Mouse (Mus musculus) mouse trophoblast stem cell (cell line): ENCODE results near the gene Gc.

ENCODE experiments used
- in situ Hi-C, 2 experiments: fragments of 300-500 bp; cut with MseI, MboI; formaldehyde crosslinking; loops; 2 replicates in 1 of 2; 3 replicates in 1 of 2; pipeline ENCODE4 v1.15.1; 2025

The Gc gene

DNA sequence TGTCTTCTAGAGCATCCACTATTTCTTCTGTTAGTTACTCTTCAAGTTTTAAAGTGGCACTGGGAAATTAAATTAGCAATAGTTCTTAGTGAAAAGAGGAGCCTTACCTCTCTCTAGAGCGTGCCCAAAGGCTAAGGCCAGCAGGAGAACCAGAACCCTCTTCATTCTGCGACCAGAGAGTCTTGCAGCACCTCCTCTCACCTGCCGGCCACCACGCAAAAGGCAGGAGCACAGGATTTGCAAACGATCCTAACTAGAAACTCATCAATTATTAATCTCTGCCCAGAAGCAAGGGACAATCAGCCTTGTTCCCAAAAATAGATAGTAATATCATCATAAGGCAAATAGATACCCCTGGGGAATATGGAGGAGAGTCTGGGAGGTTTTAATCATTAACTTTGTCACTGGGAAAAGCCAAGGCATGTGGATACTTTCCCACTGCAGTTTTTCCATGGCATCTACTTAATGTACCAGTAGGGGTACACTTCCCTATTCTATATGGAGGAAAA lies at the start of gene Gc:
Gene Gc, minus strand, starts transcription at position 345 of the 509 bp plus-strand sequence.
- in situ Hi-C loops: loop anchor here in 1 of 2 experiments (10.0 kb wide), 1 partner anchor 227 kb away; no protein-coding TSS in a partner anchor

DNA sequence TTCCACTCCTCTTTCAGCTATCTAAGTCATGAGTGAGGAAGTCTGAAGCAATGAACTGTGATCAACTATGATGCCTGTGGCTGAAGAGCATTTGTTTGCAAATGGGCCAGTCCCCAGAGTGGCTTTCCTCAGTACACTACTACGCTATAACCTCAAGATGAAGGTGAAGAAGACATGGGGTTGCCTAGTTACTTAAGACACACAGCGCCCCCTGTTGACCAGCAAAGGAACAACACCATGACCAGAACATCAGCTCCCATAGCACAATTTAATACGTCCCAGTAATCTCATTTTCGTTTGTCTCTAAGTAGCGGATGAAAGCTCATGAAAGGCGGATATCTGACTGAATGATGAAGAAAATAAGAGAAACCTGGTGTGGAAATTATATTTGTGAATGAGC lies 42.5 kb upstream of the Gc start:
- in situ Hi-C loops: no loop called here

DNA sequence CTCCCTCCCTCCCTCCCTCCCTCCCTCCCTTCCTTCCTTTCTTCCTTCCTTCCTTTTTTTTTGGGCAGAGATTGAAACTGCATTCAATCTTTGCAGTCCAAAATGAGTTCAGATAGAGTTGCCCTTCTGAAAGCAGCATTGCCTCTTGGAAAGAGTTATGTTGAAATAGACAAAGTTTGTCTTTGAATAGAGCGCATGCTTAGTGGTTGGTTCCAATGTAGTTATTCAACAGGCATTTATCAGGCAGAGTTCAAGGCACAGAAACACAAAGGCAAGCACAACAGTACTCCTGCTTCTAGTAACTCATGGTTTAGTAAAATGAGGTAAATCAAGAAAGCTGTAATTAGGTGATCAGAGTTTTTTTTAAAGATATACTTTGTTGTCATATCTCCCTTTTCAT lies 34.9 kb upstream of the Gc start:
- in situ Hi-C loops: no loop called here

DNA sequence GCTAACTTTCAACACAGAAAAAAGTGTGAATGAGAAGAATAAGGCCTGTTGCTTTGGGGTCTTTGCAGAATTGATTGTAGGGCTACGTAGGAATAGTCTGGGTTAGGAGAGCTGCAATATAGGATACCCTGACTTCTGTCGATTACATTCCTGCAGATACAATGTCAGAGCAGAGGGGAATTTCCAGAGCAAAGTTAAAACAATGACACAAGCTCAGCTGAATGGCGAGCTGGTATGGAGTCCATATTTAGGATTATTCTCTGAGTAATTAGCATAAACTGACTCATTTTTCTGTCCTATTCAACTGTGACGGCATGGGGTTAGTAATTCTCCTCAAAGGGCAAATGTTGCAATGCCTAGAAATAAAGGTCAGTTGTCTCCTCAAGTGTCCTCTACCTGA lies 12.8 kb upstream of the Gc start:
- in situ Hi-C loops: no loop called here

- in situ Hi-C loops: no loop called here
Measured at GRCm38 (mm10) chr5:89467886-89468285, 10.2 kb upstream of the Gc start.

DNA sequence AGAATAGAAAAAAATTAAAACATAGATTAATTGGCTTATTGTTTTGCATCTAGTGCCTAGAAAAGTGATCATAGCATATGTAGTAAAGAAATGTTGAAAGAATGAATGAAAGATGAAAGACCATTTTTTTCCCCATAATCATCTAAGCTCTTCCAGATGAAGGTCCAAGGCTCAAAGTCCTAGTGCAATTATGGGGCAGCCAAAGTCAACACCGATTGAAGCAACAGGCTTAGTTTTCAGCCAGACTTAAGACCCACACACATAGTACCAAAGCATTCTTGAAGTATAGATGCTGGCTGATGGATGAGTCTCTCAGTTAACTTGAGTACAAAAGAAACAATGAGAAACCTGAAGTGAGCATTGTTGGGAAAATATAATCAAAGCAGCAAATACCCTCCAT lies 9.3 kb upstream of the Gc start:
- in situ Hi-C loops: no loop called here

DNA sequence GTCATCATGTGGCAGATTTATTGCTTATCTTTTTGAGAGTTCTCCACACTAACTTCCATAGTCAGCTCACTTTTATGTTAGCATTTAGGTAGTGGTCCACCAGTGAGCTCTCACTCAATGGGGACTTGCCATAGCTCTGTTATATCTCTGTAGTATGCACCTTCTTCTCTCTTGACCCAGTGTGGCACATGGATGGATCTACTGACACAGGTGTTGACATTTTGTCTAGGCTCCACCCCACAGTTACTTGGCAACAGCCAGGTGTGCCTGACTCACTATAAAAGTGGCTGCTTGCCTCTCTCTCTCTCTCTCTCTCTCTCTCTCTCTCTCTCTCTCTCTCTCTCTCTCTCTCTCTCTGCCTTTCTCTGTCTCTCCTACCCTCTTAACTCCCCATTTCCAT lies 8.6 kb upstream of the Gc start:
- in situ Hi-C loops: no loop called here

GRCm38 (mm10) chr5:89461817-89462216 lies 4.1 kb upstream of the Gc start:
- in situ Hi-C loops: no loop called here

DNA sequence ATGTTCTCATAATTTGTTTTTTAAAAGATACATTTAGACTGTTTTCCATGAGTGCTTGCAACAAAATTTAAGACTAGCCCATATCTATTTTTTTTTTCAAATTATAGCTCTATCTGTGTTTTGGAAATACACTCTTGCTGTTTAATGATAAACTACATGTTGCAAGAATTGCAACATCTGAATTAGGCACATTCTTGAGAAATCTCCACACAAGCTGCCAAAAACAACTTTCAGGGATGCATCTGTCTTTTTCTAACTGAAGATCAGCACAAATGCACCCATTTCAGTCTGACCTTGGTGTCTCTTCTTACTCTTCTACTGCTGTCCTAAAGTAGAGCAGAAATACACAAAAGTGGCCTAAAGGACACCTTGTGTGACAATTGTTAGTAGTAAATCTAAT lies 1.9 kb upstream of the Gc start:
- in situ Hi-C loops: loop anchor here in 1 of 2 experiments (10.0 kb wide), 1 partner anchor 225 kb away; no protein-coding TSS in a partner anchor

DNA sequence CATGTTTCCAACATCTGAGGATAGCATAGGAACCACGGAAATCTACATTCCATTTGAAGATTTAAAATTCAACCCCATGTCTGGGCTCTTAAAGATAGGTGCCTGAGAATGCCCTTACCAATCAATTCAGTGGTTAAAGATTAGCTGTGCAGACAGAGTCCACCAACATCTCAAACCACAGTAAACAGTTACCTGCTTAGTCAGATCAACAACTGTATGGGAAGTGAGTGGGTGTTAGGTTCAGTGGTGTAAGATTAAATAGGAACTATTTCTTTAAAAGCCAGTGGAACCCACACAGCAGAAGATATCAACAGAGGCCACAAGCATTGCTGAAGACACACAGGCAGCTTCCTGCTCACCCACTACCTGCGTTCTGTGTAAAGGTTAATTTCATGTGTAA lies 1.3 kb upstream of the Gc start:
- in situ Hi-C loops: loop anchor here in 1 of 2 experiments (10.0 kb wide), 1 partner anchor 226 kb away; no protein-coding TSS in a partner anchor

DNA sequence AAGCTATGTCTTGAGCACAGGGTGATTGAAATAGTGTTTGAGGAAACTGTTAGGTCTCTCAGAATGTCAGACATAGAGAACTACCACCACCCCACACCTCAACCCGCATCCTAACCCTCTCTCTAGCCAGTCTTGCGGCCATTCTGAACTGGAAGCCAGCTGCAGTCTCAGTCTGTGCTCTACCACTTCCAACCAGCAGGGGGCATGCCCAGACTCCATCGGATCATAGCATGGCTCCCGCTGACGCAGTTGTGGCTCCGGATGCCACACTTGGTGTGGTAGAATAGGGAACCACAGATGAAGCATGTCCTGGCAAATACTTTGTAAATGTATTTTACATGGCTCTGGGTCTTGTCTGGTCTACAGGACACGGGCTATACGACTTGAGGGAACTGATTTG lies 2.2 kb downstream of the Gc start:
- in situ Hi-C loops: loop anchor here in 1 of 2 experiments (10.0 kb wide), 1 partner anchor 229 kb away; no protein-coding TSS in a partner anchor

- in situ Hi-C loops: loop anchor here in 1 of 2 experiments (10.0 kb wide), 1 partner anchor 234 kb away; no protein-coding TSS in a partner anchor
Measured at GRCm38 (mm10) chr5:89450798-89451197, 6.9 kb downstream of the Gc start.

DNA sequence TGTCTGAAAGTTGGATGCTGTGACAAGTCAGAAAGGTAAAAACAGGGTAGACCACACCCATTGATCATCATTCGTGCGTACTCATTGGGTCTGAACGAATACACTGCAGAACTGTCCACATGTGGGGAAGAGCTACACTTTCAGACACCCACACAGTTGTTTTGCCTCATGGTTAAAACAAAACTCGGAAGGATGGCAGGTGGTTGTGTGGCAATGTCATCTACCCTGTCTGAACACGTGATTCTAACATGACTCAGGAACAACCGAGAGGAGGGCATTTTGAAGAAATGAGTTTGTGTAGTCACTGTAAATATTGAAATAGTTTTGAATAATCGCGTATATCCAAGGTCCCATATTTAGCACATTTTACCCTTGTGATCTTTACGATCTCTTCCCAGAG lies 8.4 kb downstream of the Gc start:
- in situ Hi-C loops: loop anchor here in 1 of 2 experiments (10.0 kb wide), 1 partner anchor 235 kb away; no protein-coding TSS in a partner anchor

DNA sequence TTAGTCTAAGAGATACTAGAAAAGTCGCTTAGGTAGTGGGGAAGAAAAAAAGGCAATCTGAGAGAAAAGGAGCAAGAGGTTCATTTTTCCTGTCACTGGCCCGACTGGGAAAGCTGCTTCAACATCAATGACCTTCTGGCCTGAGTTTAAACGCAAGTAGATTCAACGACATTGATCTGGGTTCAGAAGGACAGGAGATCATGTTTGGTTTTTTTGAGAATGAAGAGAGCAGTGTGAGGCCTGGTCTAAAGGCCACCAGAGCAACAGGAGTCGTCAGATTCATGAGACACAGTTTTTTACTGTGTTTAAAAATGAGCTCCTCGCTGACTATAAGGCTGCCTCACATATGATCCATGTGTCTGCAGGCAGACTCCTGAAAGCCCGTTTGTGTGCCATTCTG lies 9.7 kb downstream of the Gc start:
- in situ Hi-C loops: loop anchor here in 1 of 2 experiments (10.0 kb wide), 1 partner anchor 237 kb away; no protein-coding TSS in a partner anchor

GRCm38 (mm10) chr5:89444360-89444759 lies 13.3 kb downstream of the Gc start:
- in situ Hi-C loops: loop anchor here in 1 of 2 experiments (10.0 kb wide), 1 partner anchor 240 kb away; no protein-coding TSS in a partner anchor

GRCm38 (mm10) chr5:89411536-89411935 lies 46.2 kb downstream of the Gc start:
- in situ Hi-C loops: no loop called here

DNA sequence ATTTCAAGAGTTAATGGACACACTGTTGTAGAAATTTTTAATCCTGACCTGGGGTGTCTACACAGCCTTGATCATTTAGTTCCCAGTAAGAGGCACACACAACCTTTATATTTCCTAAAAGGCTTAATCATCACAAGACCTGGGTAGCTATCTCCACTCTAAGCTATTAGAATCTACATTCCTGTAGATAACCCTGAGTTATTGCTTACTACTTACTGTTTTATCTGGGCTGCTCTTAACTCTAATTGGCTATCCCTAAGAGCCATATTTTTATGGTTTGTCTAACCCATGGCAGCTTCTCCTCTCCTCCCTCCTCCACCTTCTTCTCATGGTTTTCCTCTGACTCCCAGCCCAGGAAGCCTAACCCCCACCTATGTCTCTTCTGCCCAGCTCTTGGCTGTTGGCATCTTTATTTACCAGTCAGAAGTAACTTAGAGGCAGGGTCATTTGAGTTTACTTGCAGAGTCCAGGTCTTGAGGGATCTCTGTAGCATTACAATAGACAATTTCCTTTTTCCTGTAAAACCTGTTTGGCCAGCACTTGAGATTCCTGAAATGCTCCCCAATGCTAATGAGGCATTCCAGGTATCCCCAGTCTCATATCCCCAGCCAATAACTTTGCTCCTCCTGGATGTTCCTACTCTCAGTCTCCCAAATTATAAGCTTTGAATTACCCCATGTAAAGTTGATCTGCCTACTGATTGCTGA lies 50.2 kb downstream of the Gc start:
- in situ Hi-C loops: no loop called here

- in situ Hi-C loops: no loop called here
Measured at GRCm38 (mm10) chr5:89405132-89405531, 52.6 kb downstream of the Gc start.

DNA sequence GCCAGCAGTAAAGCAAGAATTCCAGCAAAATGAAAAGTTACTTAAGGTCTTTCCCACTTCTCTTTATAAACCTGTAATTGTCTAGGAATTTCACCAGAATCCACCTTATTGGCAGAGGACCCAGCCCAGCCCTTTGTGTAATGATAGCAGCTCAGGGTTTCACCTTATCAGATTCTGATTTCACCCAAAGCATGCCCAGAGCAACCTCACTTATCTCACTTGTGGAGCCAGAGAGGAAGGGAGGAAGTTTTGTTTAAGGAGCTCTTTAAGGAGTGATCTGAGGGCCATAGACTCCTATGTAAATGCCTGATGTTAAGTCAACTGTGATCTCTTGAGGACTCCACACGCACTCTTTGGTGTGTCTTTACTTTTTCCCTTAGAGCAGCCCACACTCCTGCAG lies 67.3 kb downstream of the Gc start:
- in situ Hi-C loops: loop anchor here in 1 of 2 experiments (25.0 kb wide), 2 partner anchors 503 to 578 kb away; partner anchors contain the start of gene Slc4a4

- in situ Hi-C loops: loop anchor here (10.0 to 25.0 kb wide), 3 partner anchors 497 to 589 kb away; partner anchors contain the start of gene Slc4a4 (in 1 of the 2)
Measured at GRCm38 (mm10) chr5:89384204-89384603, 73.5 kb downstream of the Gc start.

GRCm38 (mm10) chr5:89381340-89381739 lies 76.4 kb downstream of the Gc start:
- in situ Hi-C loops: loop anchor here (10.0 to 25.0 kb wide), 3 partner anchors 494 to 587 kb away; partner anchors contain the start of gene Slc4a4 (in 1 of the 2)

GRCm38 (mm10) chr5:89370140-89370539 lies 87.6 kb downstream of the Gc start:
- in situ Hi-C loops: no loop called here
